Mouse (Mus musculus) R1 (cell line): ENCODE measurements at regions not wholly inside any gene's neighbourhood (a gene's known extent, or its start where the extent isn't known, plus 50 kb on each side); places are given as distances from the start of the nearest gene placed in this dataset.

Experiments
- DNase-seq: peaks from one replicate; pipeline ENCODE4 v3.0.0-alpha.2; 2018; ENCODE audit warnings: low read depth, low spot score

DNA sequence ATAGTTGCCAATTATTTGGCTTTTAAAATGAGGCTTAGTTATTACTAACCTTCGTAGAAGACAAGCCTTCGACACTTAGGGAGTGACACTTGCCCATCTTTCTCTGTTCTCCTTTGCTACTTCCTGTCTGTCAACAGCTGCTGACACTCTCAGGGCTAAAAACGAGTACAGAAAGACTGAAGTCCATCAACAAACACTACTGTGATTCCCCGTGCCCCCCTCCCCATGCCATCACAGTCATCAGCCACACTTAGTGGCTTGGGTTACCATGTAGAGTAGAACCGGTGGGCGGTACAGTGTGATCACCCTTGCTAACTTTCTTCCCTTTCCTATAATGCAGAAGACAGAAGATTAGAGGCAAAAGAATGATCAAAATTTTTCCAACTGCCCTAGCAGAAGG, 402.4 kb downstream of the Atp23 start:
- DNase-seq: no peak

DNA sequence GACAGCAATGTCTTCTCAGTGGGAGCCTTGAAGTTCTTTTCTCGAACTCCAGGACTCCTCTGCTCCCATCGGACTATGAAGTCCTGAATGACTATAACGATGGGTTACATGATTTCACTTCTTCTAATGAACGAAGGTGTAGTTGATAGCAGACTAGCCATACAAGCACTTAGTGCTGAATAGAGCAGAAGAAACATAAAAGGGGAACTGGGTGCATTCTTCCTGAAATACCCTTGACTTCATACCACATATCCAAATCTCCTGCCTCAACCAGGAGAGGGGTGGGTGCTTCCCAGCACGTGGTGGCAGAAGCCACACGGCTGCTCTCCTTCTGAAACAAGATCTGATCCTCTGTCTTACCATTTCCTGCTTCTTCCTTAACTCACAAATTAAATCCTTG, 407.4 kb downstream of the Atp23 start:
- no peak for DNase-seq

DNA sequence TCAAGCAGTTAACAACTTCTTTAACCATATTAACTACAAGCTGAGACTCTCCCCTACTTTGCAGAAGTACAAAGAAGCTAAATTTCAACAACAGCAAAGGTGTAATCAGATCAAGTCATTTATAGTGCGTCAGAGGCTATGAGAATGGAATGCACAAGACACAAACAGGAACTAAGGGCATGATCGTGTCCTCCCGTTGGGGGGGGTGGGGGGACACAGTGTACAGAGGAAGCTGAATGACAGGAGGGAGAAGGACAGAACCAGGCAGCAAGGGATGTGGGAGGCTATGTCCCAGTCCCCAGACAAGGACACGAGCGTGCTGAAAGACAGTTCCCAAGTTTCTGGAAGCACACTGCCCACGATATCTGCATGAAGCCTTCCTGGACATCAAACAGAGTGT, 408.9 kb downstream of the Atp23 start:
- DNase-seq: no peak

GRCm38 (mm10) chr10:126485129-126485528, 416.0 kb downstream of the Atp23 start:
- DNase-seq: no peak

GRCm38 (mm10) chr10:126483479-126483878, 417.7 kb downstream of the Atp23 start:
- DNase-seq: no peak

GRCm38 (mm10) chr10:126480382-126480781, 420.8 kb downstream of the Atp23 start:
- DNase-seq: no peak

- DNase-seq: no peak
These were observed 421.4 kb downstream of the Atp23 start for GRCm38 (mm10) chr10:126479743-126480142.

DNA sequence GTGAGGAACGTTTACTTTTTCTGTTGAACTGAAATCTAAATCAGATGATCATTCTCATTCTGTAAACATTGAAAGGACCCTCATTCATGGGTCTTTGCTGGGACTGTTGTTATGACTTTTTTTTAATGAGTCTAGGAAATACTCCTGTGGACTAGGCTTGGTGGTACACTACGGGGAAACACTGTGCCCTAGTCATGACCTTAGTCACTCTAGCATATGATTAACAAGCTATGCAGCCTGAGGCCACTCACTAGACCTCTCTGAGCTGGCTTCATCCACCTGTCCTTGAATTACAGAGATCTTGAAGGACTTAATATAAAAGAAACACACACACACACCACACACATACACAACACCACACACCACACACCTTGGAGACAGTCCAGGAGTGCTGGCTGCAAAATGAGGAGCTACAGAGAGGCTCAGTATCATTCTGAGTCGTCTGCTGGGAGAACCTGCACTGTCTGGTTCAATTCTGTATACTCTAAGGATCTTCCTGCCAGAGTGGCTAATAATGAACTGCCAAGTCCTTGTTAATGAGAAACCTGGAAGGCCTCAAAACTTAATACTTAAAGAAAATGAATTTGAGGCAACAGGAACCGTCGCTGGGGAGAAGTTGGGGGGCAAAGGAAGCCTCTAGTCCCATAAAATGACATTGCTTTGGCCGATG, 428.0 kb downstream of the Atp23 start:
- DNase-seq: no peak

- DNase-seq: no peak
These were observed 430.2 kb downstream of the Atp23 start for GRCm38 (mm10) chr10:126470838-126471491.

GRCm38 (mm10) chr10:126462770-126463169, 438.4 kb downstream of the Atp23 start:
- no peak for DNase-seq

GRCm38 (mm10) chr10:126458523-126458922, 442.6 kb downstream of the Atp23 start:
- no peak for DNase-seq

DNA sequence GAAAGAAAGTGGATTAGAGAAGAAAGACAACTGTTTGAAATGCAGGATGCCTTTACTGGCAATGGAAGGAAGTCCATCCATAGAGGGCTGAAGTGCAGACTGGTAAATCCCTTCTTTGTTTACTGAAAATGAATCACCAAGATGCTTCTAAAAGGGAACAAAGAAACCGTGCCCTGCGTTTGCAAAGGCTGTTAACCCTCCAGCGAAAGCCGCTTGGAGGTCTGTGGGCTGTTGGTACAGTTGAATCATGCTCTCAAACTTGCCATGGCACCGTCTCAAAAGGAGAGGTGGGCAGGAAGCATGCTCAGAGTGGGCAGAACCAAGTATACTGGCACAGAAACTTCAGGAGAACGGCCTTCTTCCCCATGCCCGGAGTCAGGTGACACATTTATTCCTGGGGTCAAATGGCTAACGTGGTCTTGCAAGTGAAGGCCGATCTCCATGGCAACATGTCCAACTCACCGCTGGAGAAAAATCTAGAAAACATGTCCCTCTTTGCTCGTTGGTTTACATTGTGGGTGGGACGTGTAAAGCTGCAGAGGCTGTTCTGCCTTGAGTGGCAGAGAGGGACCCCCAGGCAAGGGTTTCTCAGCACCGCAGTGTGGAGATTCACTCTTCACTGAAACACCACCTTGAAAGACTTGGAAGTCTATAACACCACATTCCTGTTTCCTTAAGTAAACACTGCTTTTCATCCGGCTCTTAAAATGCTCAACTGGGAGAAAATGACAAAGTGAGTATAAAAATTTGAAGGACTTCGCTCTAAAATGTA, 448.2 kb downstream of the Atp23 start:
- peak; percentile 18 for DNase-seq

DNA sequence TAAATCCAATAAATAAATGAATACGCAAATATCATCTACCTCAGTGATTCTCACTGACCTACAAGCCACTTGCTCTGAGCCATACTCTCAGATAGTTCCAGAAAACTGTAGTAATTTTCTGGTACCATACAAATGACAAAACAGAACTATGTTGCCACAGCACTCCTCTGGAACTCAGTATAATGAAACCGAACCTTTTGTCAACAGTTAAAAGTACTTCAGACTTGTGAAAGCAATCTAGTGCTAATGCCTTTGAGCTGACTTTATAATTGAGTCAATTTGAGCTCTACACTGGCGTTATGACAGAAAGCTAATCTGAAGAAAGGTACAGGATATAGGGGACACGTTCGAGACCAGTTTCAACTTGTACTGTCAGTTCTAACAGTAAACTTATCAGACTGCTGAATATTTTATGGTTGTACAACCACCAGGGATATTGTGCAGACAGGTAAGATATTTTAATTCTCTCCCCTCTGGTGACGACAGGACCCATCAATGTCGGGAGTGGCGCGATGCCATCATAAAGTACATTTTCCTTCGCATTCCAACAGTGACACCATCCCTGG, 449.0 kb downstream of the Atp23 start:
- DNase-seq: no peak

DNA sequence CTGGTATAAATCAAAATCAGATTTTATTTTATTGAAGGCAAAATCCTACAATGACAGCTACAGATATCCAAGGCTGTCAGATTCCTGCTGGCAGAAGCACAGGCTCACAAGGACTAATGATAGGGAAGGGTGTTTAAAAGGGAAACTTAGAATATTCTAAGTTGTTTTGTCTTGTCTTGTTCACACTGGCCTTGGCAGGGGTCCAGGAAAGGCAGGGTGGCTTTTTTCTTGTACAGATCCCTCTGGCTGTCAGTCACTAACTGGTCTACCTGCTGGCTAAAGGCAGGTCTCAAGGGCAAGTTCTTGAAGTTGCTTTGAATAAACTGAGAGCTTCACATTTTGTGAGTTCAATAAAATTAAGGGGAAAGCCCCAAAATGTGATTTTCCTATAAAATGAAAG, 465.3 kb downstream of the Lrig3 start:
- no peak for DNase-seq

DNA sequence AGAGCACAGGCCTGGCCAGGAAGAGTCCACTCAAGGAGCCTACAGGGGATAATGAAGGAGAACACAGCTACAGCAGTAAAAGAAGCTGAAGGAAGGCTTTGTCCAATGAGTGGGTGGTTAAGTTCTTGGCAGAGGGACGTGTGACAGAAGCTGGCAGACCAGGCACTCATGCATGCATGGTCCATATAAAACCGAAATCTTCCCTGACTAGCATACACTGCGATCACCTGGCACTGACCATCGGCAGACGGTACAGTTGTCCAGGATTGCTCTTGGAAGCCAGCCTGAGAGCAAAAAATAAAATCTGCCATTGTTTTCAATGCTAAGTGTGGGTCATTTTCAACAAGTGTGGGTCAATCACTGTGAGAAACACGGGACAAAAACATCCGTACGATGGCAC, 464.4 kb downstream of the Lrig3 start:
- DNase-seq: no peak

DNA sequence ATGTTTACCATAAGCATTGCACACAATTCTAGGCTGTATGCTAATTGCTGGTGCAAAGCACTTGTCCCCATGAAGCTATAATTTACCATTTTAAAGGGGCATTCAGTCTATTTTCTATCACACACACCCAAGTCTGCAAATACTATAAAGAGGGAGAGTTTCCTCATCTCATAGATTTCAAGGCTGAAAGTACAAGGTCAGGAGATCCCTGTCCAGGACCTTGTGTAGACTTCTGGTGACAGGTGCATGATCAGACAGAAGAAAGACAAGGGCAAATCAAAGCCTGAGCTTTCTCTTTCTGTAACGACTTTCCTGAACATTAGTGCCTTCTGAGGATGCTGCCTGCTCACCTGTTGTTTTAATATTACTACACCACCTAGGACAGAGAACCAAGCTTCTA, 463.5 kb downstream of the Lrig3 start:
- no peak for DNase-seq

DNA sequence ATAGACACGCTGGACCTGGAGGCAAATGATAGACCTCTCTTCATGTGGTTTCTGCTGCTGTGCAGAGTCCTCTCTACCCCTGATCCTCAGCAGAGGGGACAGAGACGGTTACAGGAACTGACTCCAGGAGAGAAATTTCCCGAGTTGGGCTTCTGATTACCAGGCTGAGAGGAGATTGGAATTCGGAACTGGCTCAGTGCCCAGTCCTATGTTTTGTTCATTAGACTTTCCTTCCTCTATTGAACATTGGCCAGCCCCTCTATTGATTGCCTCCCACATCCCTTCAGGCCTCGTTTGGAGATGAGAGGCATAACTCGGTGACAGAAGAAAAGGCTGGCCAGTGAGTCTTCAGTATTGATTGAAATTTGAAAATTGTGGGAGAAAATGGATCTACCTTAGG, 456.1 kb downstream of the Lrig3 start:
- DNase-seq: no peak

DNA sequence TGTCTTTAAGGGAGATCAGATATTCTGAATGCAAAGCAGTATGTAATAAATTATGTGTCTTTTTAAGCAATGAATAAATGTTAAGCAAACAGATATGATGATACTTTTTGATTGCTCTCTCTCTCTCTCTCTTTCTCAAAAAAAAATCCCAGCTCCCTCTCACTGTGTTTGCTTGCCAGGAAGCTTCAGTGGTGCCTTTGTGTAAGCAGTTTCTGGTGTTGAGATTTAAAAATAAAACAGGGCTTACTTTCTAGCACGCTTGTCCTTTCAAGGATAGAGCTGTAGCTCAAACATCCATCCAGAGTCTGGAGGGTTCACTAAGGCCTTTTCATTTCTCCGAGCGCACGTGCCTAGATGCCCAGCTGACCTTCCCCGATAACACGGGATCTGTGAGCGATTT, 447.8 kb downstream of the Lrig3 start:
- no peak for DNase-seq

DNA sequence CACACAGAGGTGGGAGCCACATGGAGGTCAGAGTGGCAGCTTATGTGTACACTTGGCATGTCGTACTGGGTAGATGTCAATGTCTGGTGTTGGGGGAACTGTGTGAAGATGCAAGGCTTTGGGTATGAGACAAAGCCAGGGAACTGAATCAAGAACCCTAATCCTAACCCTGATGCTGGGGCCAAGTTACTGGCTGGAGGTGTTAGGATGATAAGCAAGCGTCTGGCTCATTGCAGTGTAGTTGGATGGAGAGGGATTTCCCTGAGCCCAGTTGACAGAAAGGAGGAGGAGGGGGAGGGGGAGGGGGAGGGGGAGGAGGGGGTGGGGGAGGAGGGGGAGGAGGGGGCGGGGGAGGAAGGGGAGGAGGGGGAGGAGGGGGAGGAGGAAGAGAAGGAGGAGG, 426.3 kb downstream of the Lrig3 start:
- DNase-seq: peak; percentile 14

GRCm38 (mm10) chr10:126391770-126392169, 425.8 kb downstream of the Lrig3 start:
- no peak for DNase-seq

GRCm38 (mm10) chr10:126386430-126386829, 420.5 kb downstream of the Lrig3 start:
- DNase-seq: peak; percentile 70

DNA sequence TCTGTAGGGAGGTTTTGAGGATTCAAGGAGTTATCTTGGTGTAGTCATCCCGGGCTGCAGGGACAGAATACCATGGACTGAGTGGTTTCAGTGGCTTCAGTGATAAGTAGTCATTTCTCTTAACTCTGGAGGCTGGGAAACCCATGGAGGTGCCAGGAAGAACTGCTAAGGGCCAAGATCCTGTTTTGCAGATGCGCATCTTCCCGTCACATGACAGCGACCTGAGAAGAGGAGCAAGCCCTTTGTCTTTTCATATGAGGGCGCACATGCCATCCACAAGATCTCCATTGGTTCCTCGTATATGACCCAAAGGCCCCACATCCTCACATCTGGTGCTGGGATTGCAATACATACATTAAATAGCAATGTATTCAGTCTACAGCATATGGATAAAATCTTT, 419.7 kb downstream of the Lrig3 start:
- DNase-seq: no peak

- DNase-seq: no peak
These were observed 414.4 kb downstream of the Lrig3 start for GRCm38 (mm10) chr10:126380381-126380780.
